Comparison of ENCODE assay signal across 25 mouse cellular contexts in genomic region chr1:106497999-106498398, GRCm38 (mm10).
"Had no signal": no experiment of that assay in that cellular context is flagged by ENCODE, and none has a peak within 500 bp of the region (broad histone marks: within the 10 kb centered on the region; RNA-seq: fewer than 3 reads in every experiment).

No protein-coding gene starts in this region.

- H3K9ac ChIP-seq: heart, embryonic 13.5 days; heart, embryonic 15.5 days; hindbrain, embryonic 12.5 days; hindbrain, embryonic 15.5 days; kidney, embryonic 15.5 days; limb, embryonic 13.5 days; limb, embryonic 15.5 days; liver, embryonic 12.5 days; liver, embryonic 14.5 days had no signal

- H3K4me1 ChIP-seq: heart, embryonic 13.5 days; heart, embryonic 15.5 days; hindbrain, embryonic 12.5 days; hindbrain, embryonic 15.5 days; kidney, embryonic 15.5 days; limb, embryonic 13.5 days; limb, embryonic 15.5 days; liver, embryonic 12.5 days had no signal

- H3K4me2 ChIP-seq: heart, embryonic 11.5 days; heart, embryonic 13.5 days; heart, embryonic 15.5 days; hindbrain, embryonic 12.5 days; hindbrain, embryonic 15.5 days; kidney, embryonic 15.5 days; limb, embryonic 13.5 days; limb, embryonic 15.5 days; liver, embryonic 12.5 days had no signal

- H3K27me3 ChIP-seq: heart, embryonic 13.5 days; heart, embryonic 15.5 days; hindbrain, embryonic 12.5 days; hindbrain, embryonic 15.5 days; kidney, embryonic 15.5 days; limb, embryonic 13.5 days; limb, embryonic 15.5 days; liver, embryonic 12.5 days had no signal

- H3K9me3 ChIP-seq: heart, embryonic 15.5 days; hindbrain, embryonic 12.5 days; hindbrain, embryonic 15.5 days; kidney, embryonic 15.5 days; limb, embryonic 13.5 days; limb, embryonic 15.5 days; liver, embryonic 12.5 days had no signal

- H3K36me3 ChIP-seq: heart, embryonic 13.5 days; heart, embryonic 15.5 days; hindbrain, embryonic 12.5 days; hindbrain, embryonic 15.5 days; kidney, embryonic 15.5 days; limb, embryonic 13.5 days; limb, embryonic 15.5 days; liver, embryonic 12.5 days had no signal

- H3K27ac ChIP-seq: heart, adult 2 months; heart, embryonic 13.5 days; heart, embryonic 15.5 days; hindbrain, embryonic 12.5 days; hindbrain, embryonic 15.5 days; kidney, embryonic 15.5 days; kidney, postnatal 0 days; limb, embryonic 13.5 days; limb, embryonic 15.5 days; liver, embryonic 12.5 days; liver, embryonic 14.5 days had no signal

- DNase-seq: gastrocnemius, postnatal 14 days; gastrocnemius, postnatal 36 days; heart, adult 11 months; heart, adult 2 months; heart, postnatal 14 days; heart, postnatal 36 days; kidney, adult 11 months; kidney, adult 2 months; kidney, adult 9 months; kidney, postnatal 14 days; kidney, postnatal 36 days; layer of hippocampus, adult 9-11 months; layer of hippocampus, postnatal 36 days had no signal

- ATAC-seq: intestine, embryonic 16.5 days; liver, embryonic 12.5 days had no signal

- H3K4me3 ChIP-seq: heart, adult 2 months; heart, embryonic 13.5 days; heart, embryonic 15.5 days; hindbrain, embryonic 12.5 days; hindbrain, embryonic 15.5 days; kidney, embryonic 15.5 days; limb, embryonic 13.5 days; limb, embryonic 15.5 days; liver, embryonic 12.5 days had no signal
